Mouse (Mus musculus) cerebellum, adult 2 months (tissue): Measurements from ENCODE around the gene Ppp4r1.

ENCODE experiments used
- CTCF ChIP-seq: fragments of 200-500 bp; IDR thresholded peaks from 2 replicates; pipeline ENCODE4 v1.5.1; 2011; ENCODE audit warnings: low read depth, mild to moderate bottlenecking, control low read depth, low read length, moderate library complexity, borderline replicate concordance; ENCODE audit not compliant: insufficient read depth
- POLR2A ChIP-seq: fragments of 200-500 bp; IDR thresholded peaks from 2 replicates; pipeline ENCODE4 v1.6.1; 2011; ENCODE audit warnings: low read length, control low read depth, borderline replicate concordance; ENCODE audit not compliant: insufficient read depth

- TF ChIP-seq POLR2A = no peak
- no peak for TF ChIP-seq CTCF
Measured at GRCm38 (mm10) chr17:65746314-65746713, 36.1 kb upstream of the Ppp4r1 start.
